Mouse (Mus musculus) cerebellum, postnatal 4 days (tissue): Measurements from ENCODE around the gene Traf3ip1.
A peak's percentile ranks its signal among the peaks of the same experiment; 100 is the strongest.

Experiments used
- DNase-seq, 2 experiments: peaks; one replicate each; pipeline ENCODE4 v3.0.0; 2022; ENCODE audit warnings: low spot score in 2 of 2, mixed read lengths in 1 of 2

The Traf3ip1 gene

GRCm38 (mm10) chr1:91494457-91495140 is at the start of gene Traf3ip1:
Gene Traf3ip1, plus strand, starts transcription at chr1:91494647.
- DNase-seq = peak; percentile 81 to 93

GRCm38 (mm10) chr1:91444841-91445830 is 49.3 kb upstream of the Traf3ip1 start:
- no peak for DNase-seq

- DNase-seq = no peak
Measured at GRCm38 (mm10) chr1:91446060-91446459, 48.4 kb upstream of the Traf3ip1 start.

- DNase-seq = no peak
Measured at GRCm38 (mm10) chr1:91446511-91446910, 47.9 kb upstream of the Traf3ip1 start.

GRCm38 (mm10) chr1:91448688-91449087 is 45.8 kb upstream of the Traf3ip1 start:
- no peak for DNase-seq

GRCm38 (mm10) chr1:91450851-91451250 is 43.6 kb upstream of the Traf3ip1 start:
- no peak for DNase-seq

GRCm38 (mm10) chr1:91451547-91452084 is 42.8 kb upstream of the Traf3ip1 start:
- no peak for DNase-seq

- no peak for DNase-seq
Measured at GRCm38 (mm10) chr1:91453932-91454331, 40.5 kb upstream of the Traf3ip1 start.

- no peak for DNase-seq
Measured at GRCm38 (mm10) chr1:91454366-91454765, 40.1 kb upstream of the Traf3ip1 start.

GRCm38 (mm10) chr1:91454927-91455326 is 39.5 kb upstream of the Traf3ip1 start:
- DNase-seq = no peak

- DNase-seq = no peak
Measured at GRCm38 (mm10) chr1:91455661-91456161, 38.7 kb upstream of the Traf3ip1 start.

GRCm38 (mm10) chr1:91456301-91456801 is 38.1 kb upstream of the Traf3ip1 start:
- peak in 1 of 2 experiments; percentile 31 for DNase-seq

GRCm38 (mm10) chr1:91457116-91457515 is 37.3 kb upstream of the Traf3ip1 start:
- no peak for DNase-seq

- no peak for DNase-seq
Measured at GRCm38 (mm10) chr1:91457698-91458097, 36.7 kb upstream of the Traf3ip1 start.

GRCm38 (mm10) chr1:91458223-91458861 is 36.1 kb upstream of the Traf3ip1 start:
- DNase-seq = peak in 1 of 2 experiments; percentile 58

GRCm38 (mm10) chr1:91459059-91459809 is 35.2 kb upstream of the Traf3ip1 start, which contains the start of gene Per2:
Gene Per2, minus strand, starts transcription at chr1:91459324.
- peak; percentile 99 for DNase-seq

GRCm38 (mm10) chr1:91460069-91460468 is 34.4 kb upstream of the Traf3ip1 start:
- DNase-seq = no peak

GRCm38 (mm10) chr1:91460564-91460963 is 33.9 kb upstream of the Traf3ip1 start:
- DNase-seq = no peak

- no peak for DNase-seq
Measured at GRCm38 (mm10) chr1:91463336-91463995, 31.0 kb upstream of the Traf3ip1 start.

- no peak for DNase-seq
Measured at GRCm38 (mm10) chr1:91464436-91464835, 30.0 kb upstream of the Traf3ip1 start.
